Mouse (Mus musculus) intestine, postnatal 0 days (tissue): ENCODE results near the gene Rad23a. TPM values are rescaled to one million over a fixed set of nuclear protein-coding genes. Genes with fewer than 3 reads are reported as not detected.
A peak's percentile ranks its signal among the peaks of the same experiment; 100 is the strongest.
"Not testable (repeated sequence)": the region's sequence is repeated elsewhere in the genome, so short reads cannot be mapped to it uniquely, and the experiment has no call there.

ENCODE experiments used
- ATAC-seq: fragments of 200-750 bp; cut with Nextera tagmentation; 2 replicates; pipeline ENCODE4 v1.8.0; 2017; ENCODE audit warnings: mild to moderate bottlenecking, moderate TSS enrichment, moderate library complexity
- H3K27ac ChIP-seq: fragments of 300-500 bp; sonication (generic); 2 replicates; pipeline ENCODE4 v1.5.1; 2014; ENCODE audit warnings: mild to moderate bottlenecking, low read depth, low read length, moderate library complexity
- H3K27me3 ChIP-seq: fragments of 300-500 bp; sonication (generic); replicated peaks from 2 replicates; pipeline ENCODE4 v1.6.1; 2014; ENCODE audit warnings: low read length, mixed read lengths; ENCODE audit not compliant: control insufficient read depth, insufficient read depth
- H3K36me3 ChIP-seq: fragments of 300-500 bp; sonication (generic); 2 replicates; pipeline ENCODE4 v1.6.1; 2014; ENCODE audit warnings: mild to moderate bottlenecking, moderate library complexity; ENCODE audit not compliant: control insufficient read depth, insufficient read depth
- H3K4me1 ChIP-seq: fragments of 300-500 bp; sonication (generic); replicated peaks from 2 replicates; pipeline ENCODE4 v1.6.1; 2014; ENCODE audit warnings: antibody characterized with exemption, low read length, mixed read lengths; ENCODE audit not compliant: control insufficient read depth, insufficient read depth
- H3K4me2 ChIP-seq: fragments of 300-500 bp; sonication (generic); replicated peaks from 2 replicates; pipeline ENCODE4 v1.6.1; 2014; ENCODE audit warnings: low read depth, mild to moderate bottlenecking, moderate library complexity
- H3K4me3 ChIP-seq: fragments of 300-500 bp; sonication (generic); 2 replicates; pipeline ENCODE4 v1.5.1; 2014; ENCODE audit warnings: low read depth, low read length
- H3K9ac ChIP-seq: fragments of 300-500 bp; sonication (generic); 2 replicates; pipeline ENCODE4 v1.6.1; 2014; ENCODE audit warnings: mild to moderate bottlenecking, low read depth, low read length
- H3K9me3 ChIP-seq: fragments of 300-500 bp; sonication (generic); 2 replicates; pipeline ENCODE4 v1.6.1; 2016; ENCODE audit warnings: mixed run types; ENCODE audit not compliant: control insufficient read depth
- CTCF ChIP-seq: sonication (generic); IDR thresholded peaks from 2 replicates; pipeline ENCODE4 v1.5.1; 2016; ENCODE audit warnings: low read depth, mild to moderate bottlenecking, control low read depth, antibody characterized with exemption, moderate library complexity
- WGBS: fragments of 180-500 bp; shearing (Covaris S2); extraction: QIAGEN DNeasy Blood & Tissue Kit; methylation state at CpG from one replicate; pipeline ENCODE4 v1.1.7; 2014; 5-methylcytosine and 5-hydroxymethylcytosine counted together
- polyA plus RNA-seq: library from polyadenylated mRNA; unstranded; fragments of >200 nt; fragmentation: Nextera tagmentation; extraction: Ambion mirVana; gene quantifications from 2 replicates; pipeline ENCODE4 v1.2.1, GENCODE M21; 2015

Gene Rad23a
- polyA plus RNA-seq, 1 experiment from 2014 or later: 67.8 TPM

- Histone ChIP-seq H3K4me2 (peak overlapping the region; percentile 87), H3K4me3 (peak overlapping the region; percentile 93), H3K4me1 (no peaks in the 10 kb centered on the region), H3K9ac (peak overlapping the region; percentile 83), H3K27ac (peak overlapping the region; percentile 71), H3K27me3 (no peaks in the 10 kb centered on the region), H3K36me3 (peaks cover 32% of the 10 kb centered on the region), H3K9me3 (no peaks in the 10 kb centered on the region)
- no peak for TF ChIP-seq CTCF
- WGBS: 1% methylated on average over 57 of the region's 59 CpGs
- ATAC-seq: peak; percentile 76
Measured at GRCm38 (mm10) chr8:84832034-84832717, 8.3 kb downstream of the Rad23a start.

GRCm38 (mm10) chr8:84831490-84831889 lies 9.0 kb downstream of the Rad23a start, which contains the start of gene Gadd45gip1:
Gene Gadd45gip1 (plus strand): TSS chr8:84831522.
- Histone ChIP-seq H3K4me3 (peak within 1 kb of the TSS; percentile 93), H3K9me3 (no peaks in the 10 kb centered on the region), H3K36me3 (peaks cover 26% of the 10 kb centered on the region), H3K27me3 (no peaks in the 10 kb centered on the region), H3K27ac (peak within 1 kb of the TSS; percentile 71), H3K9ac (peak within 1 kb of the TSS; percentile 83), H3K4me1 (no peaks in the 10 kb centered on the region), H3K4me2 (peak within 1 kb of the TSS; percentile 87)
- TF ChIP-seq CTCF: peak; percentile 40
- WGBS: 60% methylated on average over 11 of the region's 11 CpGs
- ATAC-seq: no peak

- not testable (repeated sequence) for H3K27ac ChIP-seq, ATAC-seq, H3K4me2 ChIP-seq, H3K9ac ChIP-seq, H3K27me3 ChIP-seq, H3K36me3 ChIP-seq, H3K4me1 ChIP-seq, H3K4me3 ChIP-seq, H3K9me3 ChIP-seq
- 73% methylated on average over 1 of the region's 2 CpGs for WGBS
Measured at GRCm38 (mm10) chr8:84826518-84826917, 13.9 kb downstream of the Rad23a start.

DNA sequence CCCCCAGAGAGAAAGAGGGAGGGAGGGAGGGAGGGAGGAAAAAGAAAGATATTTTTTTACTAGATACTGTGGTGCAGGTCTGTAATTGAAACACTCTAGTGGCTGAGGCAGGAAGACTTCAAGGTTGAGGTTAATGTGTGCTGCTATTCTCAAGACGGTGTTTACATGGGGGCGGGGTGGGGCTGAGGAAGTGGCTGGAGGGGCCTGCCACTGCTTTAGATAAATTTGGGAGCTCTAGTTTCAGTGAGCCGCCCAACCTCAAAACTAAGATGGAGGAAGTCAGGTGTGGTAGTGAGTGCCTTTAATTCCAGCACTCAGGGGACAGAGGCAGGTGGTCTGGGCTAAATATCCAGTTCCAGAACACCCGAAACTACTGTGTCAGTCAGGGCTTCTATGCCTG lies 14.8 kb downstream of the Rad23a start:
- Histone ChIP-seq H3K4me1 (no peaks in the 10 kb centered on the region), H3K9me3 (no peaks in the 10 kb centered on the region), H3K27ac (no peak overlapping the region), H3K36me3 (no peaks in the 10 kb centered on the region; the same call in 1 of the 2 replicates), H3K4me2 (no peak overlapping the region), H3K4me3 (no peak overlapping the region), H3K27me3 (no peaks in the 10 kb centered on the region), H3K9ac (no peak overlapping the region)
- WGBS: 49% methylated on average over 4 of the region's 4 CpGs
- no peak for ATAC-seq
- no peak for TF ChIP-seq CTCF

- Histone ChIP-seq H3K4me1 (no peaks in the 10 kb centered on the region), H3K27me3 (no peaks in the 10 kb centered on the region), H3K36me3 (no peaks in the 10 kb centered on the region; the same call in 1 of the 2 replicates), H3K4me3 (no peak overlapping the region), H3K27ac (no peak overlapping the region), H3K4me2 (0 out of 2 replicates have a peak overlapping the region, but pooled peaks have one; percentile 17), H3K9ac (no peak overlapping the region), H3K9me3 (no peaks in the 10 kb centered on the region)
- 2% methylated on average over 18 of the region's 18 CpGs for WGBS
- peak; percentile 55; the same call in 1 of the 2 replicates for ATAC-seq
- TF ChIP-seq CTCF: peak; percentile 93
Measured at GRCm38 (mm10) chr8:84823653-84824052, 16.8 kb downstream of the Rad23a start.

- no peak for TF ChIP-seq CTCF
- Histone ChIP-seq H3K4me2 (0 out of 2 replicates have a peak within 1 kb of the TSS, but pooled peaks have one; percentile 17), H3K9me3 (no peaks in the 10 kb centered on the region), H3K4me1 (no peaks in the 10 kb centered on the region), H3K36me3 (no peaks in the 10 kb centered on the region; the same call in 1 of the 2 replicates), H3K27me3 (no peaks in the 10 kb centered on the region), H3K4me3 (no peak within 1 kb of the TSS), H3K9ac (no peak within 1 kb of the TSS), H3K27ac (no peak within 1 kb of the TSS)
- ATAC-seq: no peak
- WGBS: 40% methylated on average over 3 of the region's 3 CpGs
Measured at GRCm38 (mm10) chr8:84822723-84823122, 17.7 kb downstream of the Rad23a start, which contains the start of gene Dand5. Gene Dand5 (minus strand): TSS chr8:84822823.
